Mouse (Mus musculus) cortical plate, adult 2 months (tissue): ENCODE results near the gene Zfp324. TPM values are rescaled to one million over a fixed set of nuclear protein-coding genes. Genes with fewer than 3 reads are reported as not detected.
"Not testable (repeated sequence)": the region's sequence is repeated elsewhere in the genome, so short reads cannot be mapped to it uniquely, and the experiment has no call there.

Experiments used
- H3K27ac ChIP-seq: fragments of 200-500 bp; 2 replicates; pipeline ENCODE4 v1.5.1; 2012; ENCODE audit warnings: low read length, control low read depth, inconsistent platforms; ENCODE audit not compliant: insufficient read depth
- H3K4me1 ChIP-seq: fragments of 200-500 bp; 2 replicates; pipeline ENCODE4 v1.6.1; 2011; ENCODE audit warnings: low read length; ENCODE audit not compliant: control insufficient read depth, insufficient read depth
- H3K4me3 ChIP-seq: fragments of 200-500 bp; 2 replicates; pipeline ENCODE4 v1.5.1; 2011; ENCODE audit warnings: mild to moderate bottlenecking, low read length, control low read depth; ENCODE audit not compliant: insufficient read depth
- CTCF ChIP-seq: fragments of 200-500 bp; IDR thresholded peaks from 2 replicates; pipeline ENCODE4 v1.5.1; 2011; ENCODE audit warnings: mild to moderate bottlenecking, control low read depth, low read length; ENCODE audit not compliant: insufficient read depth; ENCODE audit errors: extremely low read depth
- POLR2A ChIP-seq: fragments of 200-500 bp; IDR thresholded peaks from 2 replicates; pipeline ENCODE4 v1.6.1; 2011; ENCODE audit warnings: mild to moderate bottlenecking, low read length, control low read depth; ENCODE audit not compliant: insufficient read depth; ENCODE audit errors: extremely low read depth
- polyA plus RNA-seq: library from polyadenylated mRNA; depleted of rRNA; stranded (reverse); fragments of >200 nt; gene quantifications from 2 replicates; pipeline ENCODE4 v1.2.3, GENCODE M21; 2012; rRNA removed

The Zfp324 gene
- 5.6 and 6.1 TPM in 2 replicates for polyA plus RNA-seq

GRCm38 (mm10) chr7:12965678-12966091 is at the start of gene Zfp324:
TSS of gene Zfp324 (plus strand) at chr7:12965838.
- Histone ChIP-seq H3K4me1 (peaks cover 3% of the 10 kb centered on the region; the same call in 1 of the 2 replicates), H3K27ac (peak within 1 kb of the TSS; percentile 90), H3K4me3 (peak within 1 kb of the TSS; percentile 82)
- TF ChIP-seq CTCF (no peak), POLR2A (peak; percentile 83)

DNA sequence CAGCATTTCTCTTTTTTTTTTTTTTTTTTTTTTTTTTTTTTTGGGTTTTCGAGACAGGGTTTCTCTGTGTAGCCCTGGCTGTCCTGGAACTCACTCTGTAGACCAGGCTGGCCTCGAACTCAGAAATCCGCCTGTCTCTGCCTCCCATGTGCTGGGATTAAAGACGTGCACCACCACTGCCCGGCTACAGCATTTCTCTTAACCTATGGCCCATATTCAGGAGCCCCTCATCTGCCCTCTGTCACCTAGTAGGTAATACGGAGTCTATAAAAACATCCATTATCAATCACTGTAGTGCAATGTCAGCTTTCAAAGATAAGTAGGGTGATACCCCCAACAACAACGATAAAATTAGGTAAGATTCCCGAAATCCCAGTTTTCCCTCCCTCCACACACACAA is 45.1 kb upstream of the Zfp324 start:
- H3K4me3 ChIP-seq, H3K4me1 ChIP-seq, H3K27ac ChIP-seq: not testable (repeated sequence)

- Histone ChIP-seq H3K4me3 (peak overlapping the region; percentile 58), H3K4me1 (peaks cover 2% of the 10 kb centered on the region; the same call in 1 of the 2 replicates), H3K27ac (peak overlapping the region; percentile 58)
- TF ChIP-seq CTCF (no peak), POLR2A (0 out of 2 replicates have a peak, but pooled peaks have one; percentile 39)
These were observed 44.3 kb upstream of the Zfp324 start for GRCm38 (mm10) chr7:12921318-12921704.

DNA sequence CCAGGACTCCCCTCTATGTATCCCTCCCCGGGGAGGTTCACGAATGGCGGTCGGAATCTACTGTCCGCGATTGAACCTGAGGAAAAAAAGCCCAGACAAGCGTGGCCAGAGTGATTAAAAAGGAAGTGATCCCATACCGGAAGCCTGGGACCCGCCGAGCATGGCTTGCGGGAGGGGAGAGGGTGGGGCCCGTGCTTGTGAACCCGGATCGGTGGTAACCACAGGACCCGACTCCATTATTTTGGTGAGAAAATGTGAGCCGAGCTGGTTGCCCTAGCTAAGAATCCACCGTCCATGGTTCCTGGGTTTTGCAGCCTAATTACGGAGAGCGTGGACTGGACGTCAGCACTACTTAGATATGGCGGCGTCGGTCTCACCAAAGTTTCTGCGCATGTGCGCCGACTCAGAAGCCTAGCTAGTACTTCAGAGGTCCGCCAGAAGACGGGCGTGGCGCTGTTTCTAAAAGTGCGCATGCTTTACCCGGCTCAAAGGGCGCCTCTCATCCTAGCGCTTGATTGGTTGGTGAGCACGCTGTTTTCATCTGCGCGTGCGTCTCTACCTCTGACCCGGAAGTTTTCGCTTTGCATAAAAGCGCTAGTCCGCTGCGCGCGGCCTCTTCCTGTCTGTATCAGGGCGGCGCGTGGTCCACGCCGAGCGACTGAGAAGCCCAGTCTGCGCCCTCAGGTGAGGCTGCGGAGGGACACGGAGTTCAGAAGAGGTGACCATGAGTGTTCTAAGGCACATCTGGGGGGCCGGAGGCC is 43.8 kb upstream of the Zfp324 start, which contains the start of gene Rps5:
TSS of gene Rps5 (plus strand) at position 586 of the 761 bp plus-strand sequence.
- peaks cover 2% of the 10 kb centered on the region; the same call in 1 of the 2 replicates for H3K4me1 ChIP-seq
- TF ChIP-seq POLR2A, result peak; percentile 86
- peak; percentile 57 for TF ChIP-seq CTCF
- H3K27ac ChIP-seq, result peak within 1 kb of the TSS; percentile 58
- peak within 1 kb of the TSS; percentile 58 for H3K4me3 ChIP-seq

DNA sequence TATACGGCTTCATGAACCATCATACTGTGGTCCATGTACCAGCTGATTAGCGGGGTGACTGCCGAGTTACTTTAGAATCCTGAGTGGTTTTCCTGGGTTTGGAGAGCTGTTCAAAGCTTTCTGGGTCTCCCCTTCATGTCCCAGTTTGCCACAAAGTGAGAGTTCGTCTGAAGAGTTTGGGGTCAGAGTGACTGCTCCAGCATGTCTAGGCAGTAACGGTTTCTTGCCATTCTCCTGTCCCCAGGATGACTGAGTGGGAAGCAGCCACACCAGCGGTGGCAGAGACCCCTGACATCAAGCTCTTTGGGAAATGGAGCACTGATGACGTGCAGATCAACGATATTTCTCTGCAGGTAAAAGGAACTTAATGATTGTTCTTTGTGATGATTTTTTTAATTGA is 42.9 kb upstream of the Zfp324 start:
- H3K4me1 ChIP-seq, result peaks cover 2% of the 10 kb centered on the region; the same call in 1 of the 2 replicates
- no peak overlapping the region for H3K27ac ChIP-seq
- H3K4me3 ChIP-seq, result peak overlapping the region; percentile 58
- TF ChIP-seq POLR2A, result no peak
- TF ChIP-seq CTCF, result no peak

GRCm38 (mm10) chr7:12926316-12926715 is 39.3 kb upstream of the Zfp324 start:
- Histone ChIP-seq H3K4me3 (no peak overlapping the region), H3K27ac (no peak overlapping the region), H3K4me1 (peaks cover 2% of the 10 kb centered on the region; the same call in 1 of the 2 replicates)
- TF ChIP-seq POLR2A (no peak), CTCF (no peak)

- Histone ChIP-seq H3K4me3 (peak within 1 kb of the TSS; percentile 24; the same call in 1 of the 2 replicates), H3K27ac (no peak within 1 kb of the TSS), H3K4me1 (peaks cover 2% of the 10 kb centered on the region; the same call in 1 of the 2 replicates)
- no peak for TF ChIP-seq CTCF
- no peak for TF ChIP-seq POLR2A
These were observed 38.4 kb upstream of the Zfp324 start, which contains the start of gene Rnf225 for GRCm38 (mm10) chr7:12927191-12927680. TSS of gene Rnf225 (plus strand) at chr7:12927416.

GRCm38 (mm10) chr7:12927693-12928589 is 37.7 kb upstream of the Zfp324 start:
- Histone ChIP-seq H3K27ac (no peak overlapping the region), H3K4me1 (no peaks in the 10 kb centered on the region), H3K4me3 (peak overlapping the region; percentile 24; the same call in 1 of the 2 replicates)
- no peak for TF ChIP-seq CTCF

GRCm38 (mm10) chr7:12933615-12934140 is 32.0 kb upstream of the Zfp324 start:
- Histone ChIP-seq H3K27ac (no peak overlapping the region), H3K4me1 (no peaks in the 10 kb centered on the region), H3K4me3 (no peak overlapping the region)
- TF ChIP-seq POLR2A (no peak), CTCF (no peak)
